12 mouse cellular contexts compared by ENCODE assay signal in the genomic region with DNA sequence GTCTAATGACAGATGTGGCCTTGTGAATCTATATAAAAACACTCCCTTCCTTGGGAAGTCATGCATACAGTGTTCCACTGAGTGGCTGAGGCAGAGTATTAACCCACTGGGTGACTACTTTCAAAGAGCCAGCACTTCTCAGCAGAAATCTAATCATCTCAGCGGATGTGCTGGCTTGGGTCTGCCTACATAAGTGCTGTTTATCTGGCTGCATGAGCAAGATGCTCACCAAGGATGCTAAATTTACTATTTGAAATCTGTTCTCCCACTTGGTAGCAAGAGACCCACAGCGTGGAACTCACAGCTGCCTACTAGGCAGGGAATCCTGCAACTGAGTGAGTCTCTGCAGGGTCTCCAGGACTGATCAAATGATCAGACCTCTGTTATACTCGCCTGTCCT.
DNase-seq lines count a peak whose midpoint lies in the region; ATAC-seq and TF ChIP-seq lines count a peak whose summit lies in the region.
"Had no signal": no experiment of that assay in that cellular context is flagged by ENCODE, and none has a peak within 500 bp of the region (broad histone marks: within the 10 kb centered on the region; RNA-seq: fewer than 3 reads in every experiment).

No protein-coding gene starts in this region.

- no peak overlapping the region for H3K4me2 ChIP-seq in forebrain, embryonic 16.5 days (ENCODE audit: low read length)
- H3K4me2 ChIP-seq in forebrain, embryonic 13.5 days, result no peak overlapping the region
- H3K4me2 ChIP-seq: liver, embryonic 12.5 days had no signal

- no peaks in the 10 kb centered on the region for H3K9me3 ChIP-seq in forebrain, embryonic 16.5 days (ENCODE audit: control insufficient read depth, low read length)
- H3K9me3 ChIP-seq in forebrain, embryonic 13.5 days (replicated peaks), result no peaks in the 10 kb centered on the region
- H3K9me3 ChIP-seq: liver, embryonic 12.5 days had no signal

- ATAC-seq in forebrain, embryonic 16.5 days, result peak; percentile 26; the same call in 1 of the 2 replicates
- no peak for ATAC-seq in forebrain, embryonic 13.5 days
- ATAC-seq: intestine, postnatal 0 days; liver, embryonic 12.5 days had no signal

- H3K4me3 ChIP-seq in forebrain, embryonic 16.5 days (replicated peaks; ENCODE audit: low read length), result no peak overlapping the region
- no peak overlapping the region for H3K4me3 ChIP-seq in forebrain, embryonic 13.5 days
- H3K4me3 ChIP-seq in cerebellum, adult 2 months (replicated peaks; ENCODE audit: insufficient read depth, low read depth, low read length), result no peak overlapping the region
- H3K4me3 ChIP-seq: liver, embryonic 12.5 days had no signal

- 0 out of 2 replicates have a peak, but pooled peaks cover 2% of the 10 kb centered on the region for H3K4me1 ChIP-seq in forebrain, embryonic 16.5 days (replicated peaks; ENCODE audit: control insufficient read depth, insufficient read depth, low read length)
- no peaks in the 10 kb centered on the region for H3K4me1 ChIP-seq in forebrain, embryonic 13.5 days
- H3K4me1 ChIP-seq in cerebellum, adult 2 months (ENCODE audit: control insufficient read depth, insufficient read depth, low read length), result 0 out of 2 replicates have a peak, but pooled peaks cover 3% of the 10 kb centered on the region
- H3K4me1 ChIP-seq: liver, embryonic 12.5 days had no signal

- WGBS in forebrain, embryonic 16.5 days, result 65% methylated on average over 3 of the region's 3 CpGs
- WGBS in forebrain, embryonic 13.5 days, result 78% methylated on average over 3 of the region's 3 CpGs
- 68% methylated on average over 3 of the region's 3 CpGs for WGBS in cerebellum, adult 2 months

- no peak overlapping the region for H3K27ac ChIP-seq in forebrain, embryonic 16.5 days (ENCODE audit: low read length)
- no peak overlapping the region for H3K27ac ChIP-seq in forebrain, embryonic 13.5 days
- H3K27ac ChIP-seq in cerebellum, adult 2 months (ENCODE audit: insufficient read depth, low read length), result no peak overlapping the region
- H3K27ac ChIP-seq: liver, embryonic 12.5 days had no signal

- no peaks in the 10 kb centered on the region for H3K27me3 ChIP-seq in forebrain, embryonic 16.5 days (replicated peaks; ENCODE audit: control insufficient read depth, insufficient read depth, low read length)
- no peaks in the 10 kb centered on the region for H3K27me3 ChIP-seq in forebrain, embryonic 13.5 days
- no peaks in the 10 kb centered on the region for H3K27me3 ChIP-seq in cerebellum, adult 2 months (ENCODE audit: control insufficient read depth, insufficient read depth, low read length)
- H3K27me3 ChIP-seq: liver, embryonic 12.5 days had no signal

- no peak for TF ChIP-seq POLR2A in cerebellum, adult 2 months (IDR thresholded peaks at IDR 0.05; ENCODE audit: borderline replicate concordance, insufficient read depth, low read length)

- DNase-seq in layer of hippocampus, adult 11-12 months (ENCODE audit: low spot score), result peak; percentile 24
- DNase-seq in layer of hippocampus, adult 9-10 months (ENCODE audit: low spot score), result no peak
- DNase-seq in frontal cortex, postnatal 10 days (ENCODE audit: low spot score in 2 of 2), result peak; percentile 11 to 15
- DNase-seq in right cerebral cortex, adult 2 months (ENCODE audit: low spot score in 2 of 2), result peak; percentile 55 to 57
- DNase-seq in lung, postnatal 14 days, result no peak
- no peak for DNase-seq in cerebellum, adult 2 months
- DNase-seq: adrenal gland, postnatal 14 days; cerebellum, postnatal 36 days had no signal

- no peak overlapping the region for H3K9ac ChIP-seq in forebrain, embryonic 16.5 days (replicated peaks; ENCODE audit: low read depth, low read length)
- no peak overlapping the region for H3K9ac ChIP-seq in forebrain, embryonic 13.5 days
- H3K9ac ChIP-seq: liver, embryonic 12.5 days had no signal

- no peak for TF ChIP-seq CTCF in cerebellum, adult 2 months (IDR thresholded peaks at IDR 0.05; ENCODE audit: borderline replicate concordance, insufficient read depth, low read depth, low read length)

- H3K36me3 ChIP-seq in forebrain, embryonic 16.5 days (ENCODE audit: control insufficient read depth, insufficient read depth), result no peaks in the 10 kb centered on the region
- no peaks in the 10 kb centered on the region for H3K36me3 ChIP-seq in forebrain, embryonic 13.5 days (ENCODE audit: poor library complexity, severe bottlenecking)
- H3K36me3 ChIP-seq: liver, embryonic 12.5 days had no signal

Comparison
In these comparisons a context has a peak if more than half of its experiments do, and no peak if none do; other contexts are left out.
1. DNase-seq: peak in layer of hippocampus, adult 11-12 months (single experiment), frontal cortex, postnatal 10 days (2 of 2) and right cerebral cortex, adult 2 months (2 of 2); none in layer of hippocampus, adult 9-10 months (single experiment), lung, postnatal 14 days (single experiment) and cerebellum, adult 2 months (0 of 2).